Mouse (Mus musculus): Measurements from ENCODE around the gene Asb12.
A peak's percentile ranks its signal among the peaks of the same experiment; 100 is the strongest.
"Not testable (repeated sequence)": the region's sequence is repeated elsewhere in the genome, so short reads cannot be mapped to it uniquely, and the experiment has no call there.

Asb12 gene

DNA sequence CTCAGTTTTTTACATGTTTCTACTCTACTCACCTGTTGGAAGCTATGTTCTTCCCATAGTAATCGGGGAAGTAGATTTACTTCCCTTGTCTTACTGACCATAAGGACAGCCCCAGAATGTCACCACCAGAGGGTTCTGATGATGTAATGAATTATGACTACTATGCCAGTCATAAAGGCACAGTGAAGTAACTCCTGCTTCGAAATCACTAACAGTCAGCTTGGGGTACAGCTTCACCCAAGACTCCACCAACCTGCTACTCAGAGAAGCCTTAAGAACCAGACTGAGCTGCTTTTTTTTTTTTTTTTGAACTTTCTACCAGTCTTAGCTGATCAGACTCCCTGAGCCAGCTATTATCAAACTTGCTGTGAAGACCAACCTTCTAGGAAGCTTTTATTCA is at the start of gene Asb12, which contains the start of gene Pfn5:
Asb12 (minus strand) TSS at position 101 of the 400 bp plus-strand sequence.
Pfn5 (plus strand) TSS at position 218 of the 400 bp plus-strand sequence.
- no peak for DNase-seq (ENCODE audit: low spot score)

DNA sequence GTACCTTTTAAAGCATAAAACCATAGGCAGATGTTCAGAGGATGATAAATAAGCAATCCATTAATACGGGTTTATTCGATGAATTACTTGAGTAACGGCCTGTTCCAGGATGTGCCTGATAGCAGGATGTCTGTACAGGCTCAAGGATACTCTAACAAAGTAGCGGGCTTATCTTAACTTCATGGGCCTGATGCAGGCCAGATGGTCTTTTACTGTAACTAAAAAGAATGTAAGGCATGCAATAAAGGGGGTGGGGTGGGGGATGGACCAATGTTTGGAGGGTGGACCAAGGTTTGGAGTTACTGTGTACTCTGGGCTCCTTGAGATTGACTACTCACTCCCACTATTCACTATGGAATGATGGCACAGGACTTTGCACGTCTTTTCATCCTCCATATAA is 42.8 kb upstream of the Asb12 start:
- DNase-seq (ENCODE audit: low spot score) = no peak

DNA sequence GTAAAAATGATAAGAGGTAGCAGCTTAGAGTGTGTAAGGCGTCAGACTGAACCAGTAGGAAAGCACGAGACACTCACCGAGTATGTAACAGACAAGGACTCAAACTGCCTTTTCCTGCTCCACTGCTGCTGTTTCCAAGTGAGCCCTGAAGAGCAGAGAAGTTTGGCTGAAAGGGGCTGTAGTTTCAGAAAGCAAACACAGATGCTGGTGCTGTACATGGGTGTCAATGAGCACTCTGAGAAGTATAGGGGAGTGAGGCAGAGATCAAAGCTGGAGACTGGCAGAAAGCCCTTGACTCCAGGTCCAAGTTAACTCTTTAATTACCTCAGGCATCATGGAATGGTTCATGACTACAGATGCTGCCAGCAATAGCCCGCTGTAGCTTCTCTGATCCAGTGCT is 3.5 kb downstream of the Asb12 start:
- DNase-seq (ENCODE audit: low spot score) = no peak

DNA sequence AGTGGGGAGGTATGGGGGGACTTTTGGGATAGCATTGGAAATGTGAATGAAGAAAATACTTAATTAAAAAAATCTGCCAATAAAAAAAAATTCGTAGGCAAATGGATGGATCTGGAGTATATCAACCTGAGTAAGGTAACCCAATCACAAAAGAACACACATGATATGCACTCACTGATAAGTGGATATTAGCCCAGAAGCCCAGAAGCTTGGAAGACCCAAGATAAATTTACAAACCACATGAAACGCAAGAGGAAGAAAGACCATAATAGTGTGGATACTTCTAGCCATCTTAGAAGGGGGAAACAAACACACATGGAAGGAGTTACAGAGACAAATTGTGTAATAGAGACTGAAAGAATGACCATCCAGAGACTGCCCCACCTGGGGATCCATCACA is 22.3 kb downstream of the Asb12 start:
- not testable (repeated sequence) for DNase-seq (ENCODE audit: low spot score)

DNA sequence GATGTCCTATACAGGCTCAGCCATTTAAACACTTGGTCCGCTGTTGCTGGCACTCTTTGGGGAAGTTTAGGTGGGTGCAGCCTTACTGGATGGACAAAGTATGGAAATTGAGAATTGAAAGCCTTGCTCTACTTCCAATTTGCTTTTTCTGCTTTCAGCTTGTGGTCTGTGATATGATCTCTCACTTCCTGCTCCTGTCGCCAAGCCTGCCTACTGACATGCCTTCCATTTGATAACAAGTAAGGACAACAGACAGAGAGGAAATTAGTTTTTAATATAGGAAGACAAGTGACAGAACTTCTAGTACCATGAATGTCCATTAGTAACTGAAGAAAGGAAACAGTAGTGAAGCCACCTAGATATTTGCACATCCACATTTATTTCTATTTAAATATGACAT is 32.6 kb downstream of the Asb12 start:
- DNase-seq (ENCODE audit: low spot score) = no peak

DNA sequence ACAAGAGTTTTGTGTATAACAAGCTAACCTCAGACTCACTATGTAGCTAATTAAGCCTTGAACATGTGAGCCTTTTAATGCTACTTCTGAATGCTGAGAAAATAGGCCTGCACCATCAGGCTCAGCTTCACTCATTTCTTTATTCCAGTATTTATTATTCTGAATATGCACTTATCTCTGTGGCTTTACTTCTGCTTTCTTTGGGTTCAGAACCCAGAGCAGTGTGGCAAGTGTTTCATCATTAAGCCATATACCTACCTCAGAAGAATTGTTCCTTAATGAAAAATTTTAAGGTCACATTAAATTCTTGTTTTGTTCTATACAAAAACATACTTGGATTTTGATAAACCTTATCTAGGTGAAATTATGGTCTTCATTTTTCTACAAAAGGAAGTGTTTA is 33.9 kb downstream of the Asb12 start:
- DNase-seq (ENCODE audit: low spot score) = no peak

DNA sequence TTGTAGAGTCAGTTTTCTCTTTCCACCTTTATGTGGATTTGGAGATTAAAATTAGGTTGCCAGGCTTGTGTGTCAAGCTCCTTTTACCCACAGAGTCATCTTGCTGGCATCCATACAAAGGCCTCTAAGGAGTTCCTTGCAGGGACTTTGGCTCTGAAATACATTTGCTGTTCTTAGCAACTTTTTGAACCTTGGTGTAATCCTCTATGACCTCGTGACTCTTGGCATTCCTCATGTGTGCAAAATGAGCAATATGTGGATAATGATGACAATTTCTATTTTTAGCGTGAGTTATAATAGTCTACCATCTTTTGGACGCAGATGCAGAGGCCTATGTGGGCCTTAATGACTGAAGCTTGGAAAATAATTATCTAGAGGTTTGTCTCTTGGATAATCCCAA is 100.6 kb downstream of the Asb12 start:
- no peak for DNase-seq (ENCODE audit: low spot score)

DNA sequence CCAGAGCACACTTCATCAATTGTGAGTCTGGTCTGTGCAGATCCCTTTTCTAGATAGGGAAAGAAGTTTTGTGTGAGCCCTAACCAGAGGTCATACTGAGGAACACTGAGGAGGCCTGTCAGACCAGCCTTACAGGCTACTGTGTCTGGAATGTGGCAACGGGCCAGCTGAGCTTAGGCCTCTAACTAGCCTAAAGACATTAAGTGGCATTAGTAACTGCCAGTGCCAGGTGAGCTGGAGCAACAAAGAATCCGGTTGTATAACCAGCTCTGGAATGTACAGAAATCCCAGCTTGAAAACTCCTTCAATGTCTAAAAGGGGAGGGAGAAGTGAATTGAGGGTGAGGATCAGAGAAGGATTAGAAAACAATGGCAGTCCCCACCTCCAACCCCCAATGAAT is 111.9 kb downstream of the Asb12 start:
- no peak for DNase-seq (ENCODE audit: low spot score)

DNA sequence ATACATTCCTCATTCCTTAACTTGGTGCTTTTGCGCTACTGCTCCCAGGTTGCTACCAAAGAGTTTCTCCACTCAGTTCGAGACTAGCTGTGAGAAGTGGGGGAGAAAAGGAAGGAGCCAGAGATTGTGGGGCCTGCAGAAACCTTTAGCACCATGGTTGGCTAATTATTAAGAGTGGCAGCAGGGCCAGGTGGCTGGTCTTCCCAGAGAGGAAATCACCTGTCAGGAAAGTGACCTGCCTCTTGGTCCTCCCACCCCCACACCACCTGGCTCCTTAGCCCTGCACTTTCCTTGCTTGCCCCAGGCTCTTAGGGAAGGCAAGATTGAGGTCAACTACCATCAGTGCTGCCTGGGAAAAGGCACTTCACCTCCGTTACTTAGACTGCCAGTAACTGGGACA is 112.6 kb downstream of the Asb12 start:
- no peak for DNase-seq (ENCODE audit: low spot score)

DNA sequence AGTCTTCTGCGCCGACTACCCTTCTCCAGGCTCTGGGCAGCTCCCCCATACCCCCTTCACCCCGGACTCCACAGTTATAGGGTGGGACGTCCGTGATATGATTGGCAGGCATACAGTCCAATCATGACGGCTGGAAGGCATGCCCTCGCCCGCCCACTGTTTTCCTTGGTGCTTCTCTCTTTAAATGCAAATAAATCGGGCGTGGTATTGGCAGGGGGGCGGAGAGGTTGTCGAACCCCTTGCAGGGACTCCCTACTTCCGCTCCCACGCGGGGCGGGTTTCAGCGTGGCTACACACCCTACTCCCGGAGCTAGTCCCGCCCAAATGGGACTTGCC is 113.0 kb downstream of the Asb12 start, which contains the start of gene Amer1:
Amer1 (minus strand) TSS at position 97 of the 336 bp plus-strand sequence.
- DNase-seq (ENCODE audit: low spot score) = peak; percentile 82

DNA sequence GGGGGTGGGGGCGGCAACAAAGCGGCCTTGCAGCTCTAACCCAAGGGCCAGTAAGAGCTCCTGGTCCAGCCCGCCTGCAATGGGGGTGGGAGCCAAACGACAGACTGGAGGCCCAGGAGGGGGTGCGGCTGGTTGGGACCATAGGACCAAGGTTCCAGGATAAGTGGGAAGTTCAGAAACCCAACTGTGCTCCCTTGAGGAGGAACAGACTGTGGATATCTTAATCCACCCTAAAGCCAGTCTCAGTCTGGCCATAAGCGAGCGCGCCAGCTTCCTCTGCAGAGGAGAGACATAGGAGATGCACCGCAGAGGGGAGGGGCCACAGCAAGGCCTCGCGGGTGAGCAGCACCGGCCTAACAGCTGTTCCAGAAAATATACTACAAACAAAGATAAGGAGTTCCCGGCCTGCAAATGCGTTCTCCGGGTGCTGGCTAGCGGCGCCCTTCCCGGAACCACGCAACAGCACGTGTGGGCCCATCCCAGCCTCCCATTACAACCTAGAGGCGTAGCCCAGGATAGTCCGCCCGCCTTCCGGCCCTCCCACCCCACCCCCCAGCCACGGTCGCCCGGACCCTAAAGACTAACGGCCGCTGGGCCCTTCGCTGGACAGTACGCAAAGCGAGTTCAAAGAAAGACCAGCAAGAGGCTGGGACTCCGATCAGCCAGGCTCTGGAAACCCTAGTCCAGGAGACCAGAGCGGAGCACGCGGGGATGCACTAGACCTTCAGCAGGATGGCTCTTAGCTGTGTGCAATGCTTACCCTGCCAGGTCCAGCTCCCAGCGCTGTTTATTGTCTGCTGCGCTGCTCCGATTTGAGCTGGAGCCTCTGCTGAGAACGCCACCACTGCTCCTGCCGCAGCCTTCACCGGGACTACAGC is 113.7 kb downstream of the Asb12 start:
- DNase-seq (ENCODE audit: low spot score) = peak; percentile 44

DNA sequence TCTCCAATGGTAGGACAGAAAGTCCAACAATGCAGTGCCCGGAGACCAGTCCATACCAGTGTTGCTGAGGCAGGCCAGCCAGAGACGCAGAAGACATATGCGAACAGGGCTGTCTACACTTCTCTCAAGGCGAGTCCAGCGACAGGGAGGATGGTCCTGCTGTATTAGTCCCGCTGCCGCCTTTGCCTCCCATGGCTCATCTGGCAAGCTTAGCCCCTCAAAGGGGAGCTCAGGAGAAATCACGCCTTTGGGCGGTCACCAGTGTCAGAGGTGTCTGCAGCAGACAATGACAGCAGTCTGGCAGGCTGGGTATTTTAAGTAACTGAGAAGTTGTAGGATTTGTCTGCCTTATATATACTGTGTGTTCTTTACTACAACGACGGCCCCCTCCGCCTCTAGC is 114.4 kb downstream of the Asb12 start:
- DNase-seq (ENCODE audit: low spot score) = no peak

DNA sequence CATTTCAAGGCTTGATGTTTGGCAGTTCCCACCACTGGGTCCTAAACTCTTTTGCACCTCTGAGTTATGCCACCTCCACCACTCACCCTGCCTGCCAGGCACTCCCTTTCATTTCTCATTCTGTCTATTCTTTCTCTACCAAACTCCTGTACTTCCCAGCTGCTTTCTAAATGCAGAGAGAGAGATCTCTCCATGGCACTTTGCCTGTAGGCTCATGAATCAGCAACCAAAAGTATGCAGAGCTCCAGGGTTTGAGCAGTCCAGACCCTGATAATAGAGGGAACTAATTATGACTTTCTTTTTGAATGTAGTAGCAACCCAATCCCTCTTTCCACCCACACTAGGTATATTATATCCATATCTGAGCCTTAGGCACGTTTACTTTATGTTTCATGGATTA is 115.5 kb downstream of the Asb12 start:
- DNase-seq (ENCODE audit: low spot score) = no peak

DNA sequence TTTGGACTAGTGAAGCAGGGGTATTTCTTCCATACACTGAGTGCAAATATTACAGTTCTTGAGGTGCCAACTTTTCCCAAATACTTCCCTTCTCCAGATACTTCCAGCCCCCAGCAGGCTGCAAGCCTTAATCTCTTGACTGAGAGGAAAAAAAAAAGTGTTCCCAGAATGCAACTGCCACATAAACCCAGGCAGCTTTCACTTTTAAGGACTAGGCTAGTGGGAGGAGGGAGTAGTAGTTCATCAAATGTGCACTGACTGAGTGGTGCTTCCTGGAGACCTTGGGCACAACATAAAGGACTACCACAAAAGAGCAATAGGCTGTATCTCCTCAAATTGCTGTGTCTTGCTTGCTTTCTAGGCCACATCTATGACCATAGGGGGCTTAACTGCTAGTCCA is 116.5 kb downstream of the Asb12 start:
- DNase-seq (ENCODE audit: low spot score) = peak; percentile 3

DNA sequence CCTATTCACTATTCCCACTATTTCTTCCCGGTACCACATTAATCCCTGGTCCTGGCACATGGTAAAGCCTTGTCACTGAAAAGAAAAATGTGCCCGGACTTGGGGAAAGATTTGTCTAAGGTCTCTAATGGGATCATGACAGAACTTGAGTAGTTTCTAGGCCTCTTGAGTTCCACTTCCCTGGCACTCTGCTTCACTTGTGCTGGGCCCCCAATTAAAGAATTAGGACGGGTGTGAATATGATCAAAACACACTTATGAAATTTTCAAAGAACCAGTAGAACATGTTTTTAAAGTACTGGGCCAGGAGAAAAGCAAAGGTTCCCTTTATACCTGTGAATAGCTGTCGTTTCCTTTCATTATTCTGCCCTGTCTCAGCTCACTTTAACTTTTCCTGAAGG is 119.3 kb downstream of the Asb12 start:
- DNase-seq (ENCODE audit: low spot score) = no peak

DNA sequence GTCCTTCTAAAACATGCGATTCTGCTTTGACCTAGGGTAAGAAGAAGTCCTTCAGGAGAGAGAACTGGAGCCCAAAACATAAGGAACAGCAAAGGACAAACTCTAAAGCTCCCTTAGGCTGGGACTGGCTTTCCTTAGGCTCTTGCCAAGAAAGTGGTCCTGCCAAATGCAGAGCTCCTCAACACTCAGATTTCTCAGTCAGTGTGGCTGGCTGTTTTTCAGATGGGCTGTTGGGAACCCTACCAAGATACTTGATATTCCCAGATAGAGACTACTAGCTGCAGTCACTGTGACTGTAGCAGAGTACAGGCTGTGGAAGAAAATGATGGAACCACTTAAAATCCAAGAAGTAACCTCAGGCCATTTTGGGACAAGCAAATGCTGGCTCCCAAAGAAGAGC is 120.6 kb downstream of the Asb12 start:
- DNase-seq (ENCODE audit: low spot score) = no peak

Measured in T-cell, adult 2 months (primary cell).